Mouse (Mus musculus) T-helper 2 cell (primary cell): ENCODE measurements at regions not wholly inside any gene's neighbourhood (a gene's known extent, or its start where the extent isn't known, plus 50 kb on each side); places are given as distances from the start of the nearest gene placed in this dataset.

Source experiments
- in situ Hi-C: fragments of 300-600 bp; cut with MboI, MseI; formaldehyde crosslinking; loops from one replicate; pipeline ENCODE4 v1.15.1; 2025; ENCODE audit warnings: high pct_unique_total_duplicates

DNA sequence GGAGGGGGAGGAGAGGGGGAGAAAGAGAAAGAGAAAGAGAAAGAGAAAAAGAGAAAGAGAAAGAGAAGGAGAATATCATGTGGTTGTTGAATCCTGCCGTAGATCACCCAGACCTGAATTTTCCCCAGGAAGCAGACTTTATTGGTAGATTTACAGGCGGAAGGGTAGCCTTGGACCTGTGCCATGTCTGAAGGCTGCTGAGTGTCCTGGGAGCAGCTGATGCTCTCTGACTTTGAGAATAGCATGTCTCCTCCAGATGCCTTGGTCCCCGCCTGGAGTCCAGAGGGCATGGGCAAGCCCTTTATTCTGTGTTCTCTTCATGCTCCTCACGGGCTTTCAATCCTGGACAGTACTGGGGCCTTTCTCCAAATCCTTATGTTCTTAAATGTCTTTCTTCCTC is 495.4 kb upstream of the 3110018I06Rik start:
- in situ Hi-C loops = no loop called here

DNA sequence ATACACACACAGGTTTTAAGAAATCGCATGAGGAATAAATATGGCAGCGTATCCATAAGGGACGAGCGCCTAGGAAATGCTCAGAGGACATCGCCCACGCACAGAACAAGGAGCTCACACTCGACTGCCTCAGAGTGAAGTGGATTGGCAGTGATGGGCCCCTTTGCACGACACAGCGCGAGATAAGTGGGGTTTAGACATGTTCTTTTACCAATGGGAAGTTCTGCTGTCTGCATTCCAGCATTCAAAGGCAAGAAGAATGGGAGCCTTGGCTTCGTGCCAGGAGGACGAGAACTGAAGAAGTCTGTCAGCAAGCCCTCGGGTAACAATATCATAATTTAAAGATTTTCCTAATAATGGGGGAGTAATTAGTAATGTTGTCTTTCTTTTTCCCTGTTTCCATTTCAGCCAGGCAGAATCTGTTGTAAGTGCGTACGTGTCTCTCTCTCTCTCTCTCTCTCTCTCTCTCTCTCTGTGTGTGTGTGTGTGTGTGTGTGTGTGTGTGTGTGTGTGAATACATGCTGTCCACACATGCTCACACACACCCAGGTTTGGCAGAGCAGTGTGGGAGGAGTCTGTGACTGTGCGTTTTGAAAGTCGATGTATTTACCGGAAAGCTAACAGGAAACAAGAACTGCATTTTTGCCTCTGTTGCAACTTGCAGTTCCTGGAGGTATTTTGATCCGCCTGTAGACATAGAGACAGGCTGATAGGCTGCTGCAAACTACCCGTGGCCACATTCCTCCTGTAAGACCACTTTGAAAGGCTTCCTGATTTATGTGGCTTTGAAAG is 477.2 kb upstream of the 3110018I06Rik start:
- in situ Hi-C loops = no loop called here

DNA sequence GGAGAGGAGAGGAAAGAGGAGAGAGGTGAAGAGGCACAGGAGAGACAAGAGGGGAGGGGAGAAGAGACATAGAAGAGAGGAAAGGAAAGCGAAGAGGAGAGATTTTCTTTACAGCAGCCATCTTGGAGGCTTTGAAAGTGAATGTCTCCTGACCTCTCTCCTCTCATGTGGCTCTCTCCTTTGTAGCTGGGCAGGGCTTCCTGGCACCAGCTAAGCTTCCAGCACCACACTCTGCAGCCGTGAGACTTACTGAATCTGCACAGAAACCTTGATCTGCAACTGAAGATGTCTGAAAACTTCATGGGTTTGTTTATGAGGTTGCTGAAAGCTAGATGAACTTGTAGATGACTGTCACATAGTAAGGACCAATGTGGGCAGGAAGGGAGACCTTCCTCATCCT is 471.6 kb upstream of the 3110018I06Rik start:
- in situ Hi-C loops = no loop called here

DNA sequence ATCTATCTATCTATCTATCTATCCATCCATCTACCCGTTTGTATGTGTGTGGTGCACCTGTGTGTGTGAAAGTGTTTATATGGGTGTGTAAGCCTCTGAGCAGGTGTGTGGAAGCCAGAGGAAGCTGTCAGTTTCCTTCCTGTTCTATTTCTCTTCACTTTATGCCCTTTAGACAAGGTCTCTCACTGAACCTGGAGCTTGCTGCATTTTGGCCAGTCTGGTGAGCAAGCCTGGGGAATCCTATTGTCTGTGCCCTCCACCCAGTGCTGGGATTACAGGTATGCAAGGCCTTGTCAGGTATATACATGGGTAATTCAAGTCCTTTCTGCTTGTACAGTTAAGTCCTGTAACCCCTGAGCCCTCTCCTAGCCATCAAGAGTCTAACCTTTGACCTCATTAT is 466.6 kb upstream of the 3110018I06Rik start:
- in situ Hi-C loops = no loop called here

DNA sequence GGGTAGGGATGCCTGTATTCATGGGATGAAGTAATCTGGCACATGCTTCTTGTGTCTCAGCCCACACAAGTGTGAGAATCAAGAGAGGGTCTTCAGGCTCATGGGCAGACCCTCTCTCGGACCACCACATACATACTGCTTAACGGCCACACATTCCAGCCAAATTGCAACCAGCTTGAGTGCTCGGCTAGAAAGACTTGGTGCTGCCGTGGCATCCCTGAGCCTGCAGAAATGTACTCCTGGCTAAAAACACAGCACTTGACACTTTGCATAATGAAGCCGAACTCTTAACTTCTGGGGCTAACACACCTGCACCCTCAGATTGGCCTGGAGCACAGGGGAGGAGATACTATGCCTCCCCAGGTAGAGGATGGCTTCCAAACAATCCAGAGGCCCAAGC is 461.6 kb upstream of the 3110018I06Rik start:
- in situ Hi-C loops = no loop called here

DNA sequence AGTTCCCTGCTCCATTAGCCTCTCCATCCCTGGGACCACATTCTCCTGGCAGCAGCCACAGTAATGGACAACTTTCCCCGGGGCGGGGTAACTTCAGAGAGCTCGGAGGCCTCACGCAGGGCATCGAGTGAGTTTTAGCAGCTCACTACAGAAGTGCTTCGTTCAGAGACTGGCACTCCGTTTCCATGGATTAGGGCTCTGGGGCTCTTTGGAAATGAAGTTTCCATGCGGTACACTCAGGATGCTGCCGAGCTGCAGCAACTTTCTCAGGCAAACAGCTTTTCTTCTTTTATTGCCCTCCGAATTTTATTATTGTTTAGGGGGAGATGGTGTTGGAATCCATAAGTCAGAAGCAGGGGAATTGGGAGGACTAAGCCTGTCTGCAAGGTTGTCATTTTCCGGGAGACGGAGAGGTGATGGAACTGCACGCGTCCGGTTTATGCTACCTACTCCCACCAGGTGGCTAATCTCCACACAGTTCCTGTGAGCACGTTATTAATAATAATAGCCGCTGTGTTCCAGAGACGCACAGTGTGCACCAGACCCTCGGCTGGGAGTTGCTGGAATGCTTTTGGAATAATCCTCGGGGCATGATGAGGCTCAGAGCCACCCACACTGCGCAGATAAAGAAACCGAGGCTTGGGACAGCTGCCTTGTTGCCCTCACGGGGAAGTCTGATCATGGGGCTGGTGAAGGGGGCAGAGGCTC is 460.4 kb upstream of the 3110018I06Rik start:
- in situ Hi-C loops = no loop called here

DNA sequence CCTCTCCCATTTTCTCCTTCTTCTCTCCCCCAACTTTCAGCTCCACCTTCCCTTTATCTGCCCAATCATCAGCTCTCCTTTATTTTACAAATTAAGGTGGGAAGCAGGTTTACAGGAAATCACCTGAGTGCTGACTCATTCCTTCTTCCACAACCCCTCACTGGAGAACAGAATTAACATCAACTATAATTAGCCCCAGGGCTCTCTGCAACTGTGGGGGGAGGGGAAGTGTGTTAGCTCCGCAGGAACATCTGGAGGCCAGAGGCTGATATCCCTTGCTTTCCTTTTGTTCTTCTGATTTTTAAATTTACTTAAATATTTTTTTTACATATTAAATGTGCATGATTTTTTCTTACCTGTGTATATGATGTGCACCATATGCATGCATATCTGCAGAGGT is 459.4 kb upstream of the 3110018I06Rik start:
- in situ Hi-C loops = no loop called here

DNA sequence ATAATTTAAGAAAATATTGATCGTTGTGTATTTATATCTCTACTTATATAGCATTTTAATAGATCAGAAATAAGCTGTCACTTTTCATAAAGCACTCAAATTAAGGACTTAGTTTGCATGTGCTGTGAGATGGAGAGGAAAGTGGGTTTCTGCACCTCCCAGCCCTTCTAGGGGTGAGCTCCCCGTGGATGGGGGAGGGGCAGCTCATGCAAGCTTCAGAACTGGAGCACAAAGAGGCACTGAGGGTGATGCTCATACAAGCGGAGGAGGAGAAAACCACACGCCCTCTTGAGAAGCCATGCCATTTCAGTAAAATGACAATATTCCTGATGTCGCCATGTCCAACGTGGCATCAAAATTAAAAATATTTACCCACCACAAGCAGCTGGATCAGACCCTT is 452.1 kb upstream of the 3110018I06Rik start:
- in situ Hi-C loops = no loop called here

DNA sequence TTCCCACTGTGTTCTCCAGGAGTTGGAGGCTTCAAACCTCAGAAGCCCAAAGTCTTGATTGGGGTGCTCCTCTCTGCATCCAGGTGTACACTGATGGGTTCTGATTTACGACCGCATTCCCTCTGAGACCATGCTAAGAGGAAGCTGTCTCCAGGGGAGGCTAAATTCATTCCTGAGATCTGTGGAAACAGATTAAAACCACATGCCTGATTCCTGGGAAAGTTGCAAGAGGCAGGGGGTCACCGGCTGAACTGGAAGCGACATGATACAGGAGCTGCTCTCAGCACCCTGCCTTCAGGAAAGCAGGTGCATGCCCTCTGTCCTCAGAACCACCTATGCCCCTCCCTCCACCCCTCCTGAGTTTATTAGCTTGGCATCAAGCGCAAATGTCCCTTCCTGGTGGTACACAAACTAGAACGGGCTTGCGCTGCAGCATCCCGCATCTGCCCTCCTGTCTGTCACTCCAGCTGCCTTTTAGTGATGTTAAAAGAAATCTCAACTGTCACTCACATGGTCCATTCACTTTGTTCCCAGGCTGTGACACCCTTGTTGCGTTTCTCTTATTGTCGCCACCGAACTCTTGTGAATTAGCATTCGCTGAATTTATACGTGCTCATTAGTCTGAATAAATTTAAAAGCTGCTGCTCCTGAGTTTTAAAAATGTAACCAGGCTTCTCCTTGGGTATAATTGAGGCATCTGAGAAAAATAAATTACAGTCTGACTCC is 446.3 kb upstream of the 3110018I06Rik start:
- in situ Hi-C loops = no loop called here

DNA sequence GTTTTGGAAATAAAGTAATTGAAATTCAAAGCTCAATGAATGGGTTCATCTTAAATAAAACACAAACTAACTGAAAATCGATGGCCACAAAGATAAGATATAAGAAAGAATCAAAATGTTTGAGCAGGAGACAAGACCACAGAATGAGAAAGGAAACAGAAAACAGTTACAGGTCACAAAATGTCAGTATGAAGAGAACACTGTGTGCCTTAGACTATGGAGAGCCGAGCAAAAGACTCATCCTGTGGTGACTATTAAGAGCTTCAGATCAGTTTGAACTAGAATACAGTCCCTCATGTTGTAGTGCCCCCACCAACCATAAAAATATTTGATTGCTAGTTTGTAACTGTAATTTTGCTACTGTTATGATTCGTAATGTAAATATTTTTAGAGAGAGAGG is 441.9 kb upstream of the 3110018I06Rik start:
- in situ Hi-C loops = no loop called here

DNA sequence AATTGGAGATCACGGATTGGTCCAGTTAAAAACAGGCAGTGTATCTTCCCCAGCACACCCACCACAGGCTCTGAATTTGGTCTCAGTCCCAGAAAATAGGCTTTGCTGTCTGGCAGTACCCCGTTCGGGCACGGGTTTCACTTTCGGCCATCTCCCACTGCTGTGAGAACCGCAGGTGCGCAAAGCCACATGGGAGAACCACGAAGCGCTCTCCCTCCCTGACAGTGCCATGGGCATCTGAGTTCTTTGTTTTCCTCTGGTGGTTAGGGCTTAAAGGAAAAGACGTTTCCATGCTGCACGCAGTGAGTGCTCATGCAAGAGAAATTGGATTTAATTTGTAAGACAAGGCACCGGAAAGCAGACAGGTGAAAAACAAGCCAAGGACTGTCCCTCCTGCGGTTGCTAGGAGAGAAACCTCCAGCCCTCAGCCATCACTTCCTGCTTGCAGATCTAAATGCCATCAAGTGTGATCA is 441.3 kb upstream of the 3110018I06Rik start:
- in situ Hi-C loops = no loop called here

DNA sequence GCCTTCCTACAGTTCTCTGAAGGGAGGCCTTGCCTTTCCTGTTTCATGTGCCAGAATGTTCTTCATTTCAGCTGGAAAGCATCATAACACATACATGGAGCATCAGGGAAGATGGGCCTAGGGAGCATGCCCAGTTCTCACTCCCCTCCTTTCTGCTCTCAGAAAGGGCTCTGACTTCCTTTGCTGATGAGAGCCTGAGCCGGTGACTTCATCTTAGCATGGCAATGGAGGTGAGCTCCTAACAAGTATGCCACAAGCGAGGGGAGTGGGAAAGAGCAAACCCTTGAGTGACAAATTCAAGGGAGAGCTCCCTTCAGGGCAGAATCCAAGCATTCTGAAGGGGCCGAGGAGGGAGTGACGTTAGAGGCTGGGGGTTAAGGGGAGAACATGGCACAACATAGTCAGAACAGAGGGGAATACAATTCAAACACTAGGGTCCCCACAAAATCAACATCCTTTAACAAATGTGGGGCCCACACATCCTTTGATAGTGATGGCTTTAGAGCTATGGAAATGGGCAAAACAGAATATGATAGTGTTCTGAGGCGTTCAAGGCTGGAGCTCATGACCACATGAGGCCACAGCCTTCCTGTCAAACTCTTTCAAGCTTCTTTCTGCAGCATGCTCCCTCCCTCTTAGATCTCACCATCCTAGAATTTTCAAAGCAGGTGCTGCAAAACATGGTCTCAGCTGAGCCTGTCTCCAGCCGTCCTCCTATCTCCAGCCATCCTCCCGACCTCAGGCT is 437.4 kb upstream of the 3110018I06Rik start:
- in situ Hi-C loops = no loop called here

DNA sequence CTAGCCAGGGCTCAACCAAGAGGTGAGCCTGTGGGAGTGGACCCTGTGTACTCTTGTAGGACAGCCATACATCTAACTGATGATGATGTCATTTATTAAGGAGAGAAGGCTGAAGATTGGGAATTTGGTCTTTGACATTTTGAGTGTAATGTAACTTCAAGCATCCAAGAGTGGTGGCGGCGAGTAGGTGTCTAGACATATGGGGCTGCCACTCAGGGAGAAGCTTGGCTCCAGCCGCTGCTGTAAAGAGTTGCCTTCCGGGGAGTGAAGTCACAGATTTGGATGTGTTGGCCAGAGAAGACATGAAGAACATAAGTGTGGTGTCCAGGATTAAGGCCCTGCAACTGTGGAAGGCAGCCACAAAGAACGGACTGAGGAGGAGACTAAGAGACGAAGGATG is 436.3 kb upstream of the 3110018I06Rik start:
- in situ Hi-C loops = no loop called here

DNA sequence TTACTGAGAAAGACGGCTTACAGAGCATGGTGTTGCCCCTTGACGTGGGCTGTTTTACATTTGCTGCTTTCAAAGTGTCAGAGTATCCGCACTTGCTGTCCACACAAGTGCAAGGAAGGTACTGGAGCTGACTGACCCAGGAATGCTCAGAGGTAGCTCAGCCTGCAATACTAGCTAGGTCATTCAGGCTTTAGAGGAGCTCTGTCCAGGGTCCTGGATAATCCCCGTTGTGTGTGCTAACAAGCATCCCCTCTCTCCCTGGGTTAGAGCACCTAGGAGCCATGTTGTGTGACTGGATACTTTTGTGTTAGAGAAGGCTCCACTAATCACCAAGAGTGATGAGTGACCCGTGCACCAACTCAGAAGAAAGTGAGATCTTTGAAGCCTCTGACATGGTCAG is 431.9 kb upstream of the 3110018I06Rik start:
- in situ Hi-C loops = no loop called here

DNA sequence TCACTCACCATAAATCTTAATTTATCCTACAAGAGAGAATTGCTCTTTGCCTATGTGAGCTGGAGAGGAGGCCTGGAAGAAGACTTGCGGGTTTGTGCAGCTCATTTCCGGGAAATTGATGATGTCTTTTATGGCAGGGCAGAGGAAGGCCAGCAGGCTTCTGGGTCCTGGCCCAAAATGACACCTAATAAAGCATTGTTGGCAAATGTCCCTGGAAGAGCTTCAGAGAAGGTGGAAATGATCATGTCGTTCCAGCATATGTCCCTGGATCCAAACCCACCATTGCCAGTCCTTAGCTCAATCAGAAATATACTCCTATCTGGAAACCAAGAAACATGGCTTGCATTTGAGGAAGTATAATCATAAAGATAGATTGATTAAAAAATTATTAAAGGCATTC is 427.9 kb upstream of the 3110018I06Rik start:
- in situ Hi-C loops = no loop called here

DNA sequence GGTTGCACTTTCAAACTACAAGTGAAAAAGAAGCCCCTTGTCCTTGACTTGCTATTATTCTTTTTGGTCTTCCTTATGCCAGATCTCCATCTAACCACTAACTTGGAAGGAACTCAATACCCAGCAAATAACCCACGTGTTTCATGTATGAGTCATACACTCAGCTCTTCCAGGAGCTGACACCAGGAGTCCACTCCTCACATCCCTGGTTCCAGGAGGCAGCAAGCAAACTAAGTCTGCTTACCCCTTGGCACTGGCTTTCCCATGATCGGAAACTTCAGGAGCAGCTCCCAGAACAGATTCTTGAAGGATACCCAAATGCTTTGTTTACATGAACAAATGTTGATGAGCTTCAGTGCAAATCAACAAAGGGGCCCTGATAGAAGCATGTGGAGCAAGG is 421.1 kb upstream of the 3110018I06Rik start:
- in situ Hi-C loops = no loop called here

DNA sequence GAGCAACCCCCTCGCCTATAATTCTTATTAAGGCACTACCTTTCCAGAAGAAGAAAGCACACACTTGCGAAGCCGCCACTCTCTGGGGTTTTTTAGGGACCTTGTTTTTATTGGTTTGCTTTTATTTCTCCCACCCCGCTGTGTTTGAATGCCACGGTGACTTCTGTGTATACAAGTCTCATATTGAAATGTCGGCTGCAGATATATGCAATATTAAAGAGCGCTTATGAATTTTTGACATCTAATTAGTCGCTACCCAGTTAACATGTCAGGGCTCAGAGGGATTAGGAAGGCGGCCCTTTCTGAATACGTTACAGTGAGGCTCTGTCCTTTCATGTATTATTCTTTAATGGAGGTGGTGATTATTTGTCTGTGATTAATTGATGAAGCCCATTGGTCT is 405.9 kb upstream of the 3110018I06Rik start:
- in situ Hi-C loops = no loop called here

DNA sequence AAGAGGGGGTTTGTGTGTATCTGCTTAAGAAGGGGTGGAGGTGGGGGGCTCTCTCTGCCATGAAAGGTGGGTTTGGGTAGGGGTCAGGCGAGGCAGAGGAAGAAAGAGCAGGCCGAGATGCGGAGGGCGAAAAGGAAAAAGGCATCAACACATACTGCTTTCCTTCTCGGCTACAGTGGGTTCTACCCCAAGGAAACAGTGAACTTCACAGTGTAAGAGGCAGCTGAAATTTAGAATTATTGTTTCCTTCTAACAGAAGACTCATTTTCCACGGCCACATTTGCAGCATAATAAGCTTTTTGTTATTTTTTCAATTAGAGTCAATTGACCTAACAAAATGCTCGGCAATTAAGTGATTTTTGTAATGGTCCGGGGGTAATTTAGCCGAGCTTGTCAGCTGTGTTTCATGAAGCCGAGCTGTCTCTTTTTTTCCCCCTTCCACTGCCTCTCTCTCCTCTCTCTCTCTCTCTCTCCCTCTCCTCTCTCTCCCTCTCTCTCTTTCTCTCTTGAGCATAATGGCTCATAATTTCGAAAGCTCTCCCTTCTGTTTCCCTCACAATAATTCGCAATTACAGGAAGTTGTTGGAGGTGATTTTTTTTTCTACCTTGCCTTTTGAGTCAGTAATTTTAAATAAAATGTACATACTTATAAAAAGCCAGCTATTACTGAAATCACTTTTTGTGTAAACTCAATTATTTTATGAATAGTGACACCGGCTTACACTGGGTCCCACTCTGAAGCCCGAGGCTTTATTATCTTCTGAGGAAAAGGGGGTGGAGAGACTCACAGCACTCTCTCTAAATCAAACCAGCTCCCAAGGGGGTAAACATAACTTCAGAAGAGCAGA is 403.1 kb upstream of the 3110018I06Rik start:
- in situ Hi-C loops = no loop called here

DNA sequence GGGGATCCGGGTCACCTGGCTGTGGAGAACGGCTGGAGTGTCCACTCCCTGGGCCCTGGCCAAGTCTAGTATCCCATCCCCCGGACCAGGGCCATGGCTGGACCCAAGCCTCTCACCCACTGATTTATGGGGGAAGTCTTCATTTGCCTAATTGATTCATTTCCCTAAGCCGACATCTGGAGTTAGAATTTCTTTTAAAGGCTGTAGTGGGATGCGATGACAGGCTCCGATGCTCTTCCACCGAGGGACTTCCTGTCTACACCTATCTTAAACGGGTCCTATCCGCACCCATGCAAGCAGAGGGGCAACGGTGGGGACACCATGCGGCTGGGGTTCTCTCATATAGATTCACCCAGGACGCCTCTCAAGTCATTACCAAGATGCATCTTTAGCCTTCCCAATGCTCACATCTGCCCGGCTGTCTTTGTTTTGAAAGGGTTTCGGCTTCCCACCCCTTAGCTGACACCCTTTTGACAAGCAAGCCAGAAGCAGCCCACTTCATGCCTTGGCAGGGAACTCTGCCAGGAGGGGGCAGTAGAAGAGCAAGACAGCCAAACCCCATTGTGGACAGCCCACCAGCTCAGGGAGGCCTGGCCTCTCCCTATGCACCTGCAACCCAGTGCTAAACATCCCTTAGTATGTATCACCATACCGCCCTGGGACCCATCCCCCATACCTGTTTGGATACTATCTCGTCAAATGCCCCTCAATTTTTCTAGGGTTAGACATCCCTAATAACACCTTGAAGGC is 402.4 kb upstream of the 3110018I06Rik start:
- in situ Hi-C loops = no loop called here

DNA sequence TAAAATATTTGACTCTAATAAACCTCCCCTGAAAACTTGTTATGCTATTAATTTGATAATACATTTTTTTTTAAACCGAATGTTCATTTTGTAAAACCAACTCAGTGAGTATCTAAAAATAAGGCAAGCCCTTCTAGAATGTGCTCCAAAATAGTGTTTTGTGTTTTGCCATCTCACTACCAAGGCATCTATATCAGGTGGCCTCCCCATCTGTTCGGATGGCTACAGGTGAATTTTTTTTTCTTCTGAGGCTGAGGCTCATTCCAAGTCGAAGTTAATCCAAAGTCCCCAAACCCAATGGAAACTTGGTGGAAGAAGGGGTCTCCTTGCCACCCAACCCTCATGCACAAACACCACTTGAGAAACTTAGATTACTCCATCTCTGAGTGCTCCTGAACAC is 396.3 kb upstream of the 3110018I06Rik start:
- in situ Hi-C loops = no loop called here
